Mouse (Mus musculus): Measurements from ENCODE around the gene Fhad1. TPM values are rescaled to one million over a fixed set of nuclear protein-coding genes. Genes with fewer than 3 reads are reported as not detected.

The Fhad1 gene
- polyA plus RNA-seq, 1 experiment from 2014 or later = 0.50 TPM

DNA sequence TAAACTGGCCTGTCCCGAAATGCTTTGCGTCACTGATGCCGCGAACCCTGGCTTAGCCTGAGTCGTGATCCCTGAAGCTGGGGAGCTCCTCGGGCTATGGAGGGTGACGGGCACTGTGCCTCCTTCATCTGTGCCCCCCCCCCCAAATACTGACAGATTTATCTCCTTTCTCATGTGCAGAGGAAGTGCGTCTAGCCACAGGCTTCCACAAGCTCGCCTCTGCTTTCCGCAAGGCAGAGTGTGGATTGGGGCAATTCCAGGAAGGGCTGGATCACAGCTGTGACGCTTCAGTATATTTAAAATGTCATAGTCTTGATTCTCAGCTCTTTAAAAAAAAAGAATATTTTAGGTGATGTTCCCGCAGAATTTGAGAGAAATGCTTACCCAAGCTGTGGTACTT is 119.1 kb downstream of the Fhad1 start:
- H3K4me2 ChIP-seq (ENCODE audit: low read length) = no peak overlapping the region
- WGBS = 24% methylated on average over 12 of the region's 12 CpGs
- 0 out of 2 replicates have a peak, but pooled peaks have one; percentile 54 for ATAC-seq (replicated peaks; ENCODE audit: low FRiP score, low read depth)

DNA sequence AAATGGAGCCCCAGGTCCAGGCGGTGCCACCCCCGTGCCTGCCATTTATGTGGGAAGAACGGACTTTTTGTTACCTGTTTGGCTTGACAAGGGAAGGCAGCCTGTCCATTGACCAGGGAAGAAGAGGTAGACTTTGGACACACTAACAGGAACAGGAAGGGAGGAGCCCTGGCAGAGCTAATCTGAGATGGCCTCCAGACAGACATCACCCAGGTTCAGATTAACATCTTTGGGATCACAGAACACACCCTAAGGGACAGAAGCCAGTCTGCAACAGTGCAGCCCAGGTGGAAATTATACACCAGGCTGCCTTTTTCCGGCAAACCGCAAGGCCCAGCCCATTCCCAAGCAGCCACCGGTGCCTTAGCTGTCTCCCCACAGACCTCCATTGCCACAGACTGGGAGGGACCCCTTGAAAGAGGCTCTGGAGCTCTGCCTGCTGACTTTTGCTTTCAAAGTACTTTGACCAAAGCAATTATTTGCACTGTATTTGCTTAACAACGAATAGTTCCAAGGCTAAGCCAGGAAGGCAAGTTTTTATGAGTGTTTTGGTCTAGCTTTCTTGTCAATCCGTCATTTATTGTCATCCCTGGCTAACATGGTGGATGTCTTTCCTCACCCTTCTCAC is 121.6 kb downstream of the Fhad1 start:
- no peak overlapping the region for H3K4me3 ChIP-seq (replicated peaks; ENCODE audit: low read depth, low read length)
- no peaks in the 10 kb centered on the region for H3K4me1 ChIP-seq (replicated peaks; ENCODE audit: insufficient read depth, low read length)
- no peaks in the 10 kb centered on the region for H3K27me3 ChIP-seq (ENCODE audit: insufficient read depth, low read length)
- DNase-seq (ENCODE audit: low spot score) (no peak), ATAC-seq (replicated peaks; ENCODE audit: low FRiP score, low read depth) (no peak)
- TF ChIP-seq CTCF (IDR thresholded peaks at IDR 0.05; ENCODE audit: low read depth) = no peak
- no peak overlapping the region for H3K9ac ChIP-seq (ENCODE audit: low read depth, low read length)
- no peaks in the 10 kb centered on the region for H3K9me3 ChIP-seq (replicated peaks; ENCODE audit: low read length)
- H3K27ac ChIP-seq = no peak overlapping the region
- H3K4me2 ChIP-seq (ENCODE audit: low read length) = no peak overlapping the region
- H3K36me3 ChIP-seq (ENCODE audit: insufficient read depth, low read length) = no peaks in the 10 kb centered on the region
- 85% methylated on average over 8 of the region's 8 CpGs for WGBS

More for the DNA sequence above, 119.1 kb downstream of the Fhad1 start:
- Histone ChIP-seq H3K9ac (ENCODE audit: low read depth, low read length) (no peak overlapping the region), H3K4me1 (replicated peaks; ENCODE audit: insufficient read depth, low read length) (no peaks in the 10 kb centered on the region), H3K9me3 (replicated peaks; ENCODE audit: low read length) (no peaks in the 10 kb centered on the region), H3K27me3 (ENCODE audit: insufficient read depth, low read length) (no peaks in the 10 kb centered on the region), H3K4me3 (replicated peaks; ENCODE audit: low read depth, low read length) (no peak overlapping the region), H3K36me3 (ENCODE audit: insufficient read depth, low read length) (no peaks in the 10 kb centered on the region), H3K27ac (no peak overlapping the region)
- no peak for TF ChIP-seq CTCF (IDR thresholded peaks at IDR 0.05; ENCODE audit: low read depth)
- peak; percentile 52 for DNase-seq (ENCODE audit: low spot score)

DNA sequence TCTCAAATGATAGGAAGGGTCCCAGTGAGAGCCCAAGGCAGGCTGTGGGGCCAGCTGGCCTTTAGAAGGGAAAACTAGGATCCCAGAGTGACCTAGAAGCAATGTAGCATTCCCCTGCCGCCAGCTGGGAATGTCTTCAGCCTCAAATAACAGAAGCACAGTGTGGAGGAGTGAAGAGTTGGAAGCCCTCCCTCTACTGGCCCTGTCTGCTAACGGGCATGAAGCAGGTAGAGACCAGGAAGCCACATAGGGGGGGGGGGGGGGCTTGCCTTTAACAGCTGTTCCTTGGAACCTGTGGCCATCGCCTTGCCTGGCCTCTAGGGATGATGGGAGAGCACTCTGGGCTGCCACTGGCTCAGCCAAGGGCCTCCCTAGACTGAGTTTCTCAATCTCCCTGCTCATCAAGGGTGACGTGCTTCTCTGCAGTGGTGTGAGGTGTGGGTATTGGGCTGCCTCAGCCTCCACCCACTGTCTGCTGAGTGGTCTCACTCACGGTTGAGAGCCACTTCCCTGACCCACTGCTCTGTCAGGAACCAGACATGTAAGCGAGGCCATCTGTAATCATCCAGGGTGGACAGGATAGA is 128.4 kb downstream of the Fhad1 start:
- 31% methylated on average over 6 of the region's 6 CpGs for WGBS
- TF ChIP-seq CTCF (IDR thresholded peaks at IDR 0.05; ENCODE audit: low read depth) = no peak

DNA sequence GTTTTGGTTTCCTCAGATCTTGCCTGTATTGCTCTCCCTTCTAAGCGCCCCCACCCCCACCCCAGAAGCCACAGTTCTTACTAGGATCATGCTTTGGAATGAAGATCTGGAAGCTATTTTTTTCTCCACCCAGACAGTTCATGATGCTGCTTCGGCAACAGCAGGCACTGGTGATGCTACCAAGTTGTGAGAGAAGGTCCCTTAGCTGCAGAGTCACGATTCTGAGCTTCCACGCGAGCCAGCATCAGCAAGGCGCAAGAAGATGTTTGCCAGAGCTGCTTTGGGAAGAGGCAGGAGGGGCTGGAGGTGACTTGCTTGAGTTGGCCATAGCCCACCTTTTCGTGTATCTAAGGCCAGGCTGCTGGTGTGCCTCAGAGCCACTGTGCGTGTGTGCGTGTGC is 129.4 kb downstream of the Fhad1 start:
- Histone ChIP-seq H3K9ac (ENCODE audit: low read depth, low read length) (no peak overlapping the region), H3K4me3 (replicated peaks; ENCODE audit: low read depth, low read length) (no peak overlapping the region), H3K4me2 (ENCODE audit: low read length) (no peak overlapping the region), H3K27ac (no peak overlapping the region), H3K9me3 (replicated peaks; ENCODE audit: low read length) (no peaks in the 10 kb centered on the region), H3K36me3 (ENCODE audit: insufficient read depth, low read length) (no peaks in the 10 kb centered on the region), H3K4me1 (replicated peaks; ENCODE audit: insufficient read depth, low read length) (peaks cover 8% of the 10 kb centered on the region; the same call in 1 of the 2 replicates), H3K27me3 (ENCODE audit: insufficient read depth, low read length) (no peaks in the 10 kb centered on the region)
- no peak for TF ChIP-seq CTCF (IDR thresholded peaks at IDR 0.05; ENCODE audit: low read depth)
- DNase-seq (ENCODE audit: low spot score) (no peak), ATAC-seq (replicated peaks; ENCODE audit: low FRiP score, low read depth) (no peak)
- WGBS = 84% methylated on average over 9 of the region's 9 CpGs

More for the DNA sequence above, 128.4 kb downstream of the Fhad1 start:
- Histone ChIP-seq H3K9ac (ENCODE audit: low read depth, low read length) (no peak overlapping the region), H3K27ac (no peak overlapping the region), H3K36me3 (ENCODE audit: insufficient read depth, low read length) (no peaks in the 10 kb centered on the region), H3K4me2 (ENCODE audit: low read length) (no peak overlapping the region), H3K4me3 (replicated peaks; ENCODE audit: low read depth, low read length) (no peak overlapping the region), H3K4me1 (replicated peaks; ENCODE audit: insufficient read depth, low read length) (peaks cover 7% of the 10 kb centered on the region; the same call in 1 of the 2 replicates), H3K9me3 (replicated peaks; ENCODE audit: low read length) (no peaks in the 10 kb centered on the region), H3K27me3 (ENCODE audit: insufficient read depth, low read length) (no peaks in the 10 kb centered on the region)
- peak; percentile 51; the same call in 1 of the 2 replicates for ATAC-seq (replicated peaks; ENCODE audit: low FRiP score, low read depth)
- peak; percentile 78 for DNase-seq (ENCODE audit: low spot score)

DNA sequence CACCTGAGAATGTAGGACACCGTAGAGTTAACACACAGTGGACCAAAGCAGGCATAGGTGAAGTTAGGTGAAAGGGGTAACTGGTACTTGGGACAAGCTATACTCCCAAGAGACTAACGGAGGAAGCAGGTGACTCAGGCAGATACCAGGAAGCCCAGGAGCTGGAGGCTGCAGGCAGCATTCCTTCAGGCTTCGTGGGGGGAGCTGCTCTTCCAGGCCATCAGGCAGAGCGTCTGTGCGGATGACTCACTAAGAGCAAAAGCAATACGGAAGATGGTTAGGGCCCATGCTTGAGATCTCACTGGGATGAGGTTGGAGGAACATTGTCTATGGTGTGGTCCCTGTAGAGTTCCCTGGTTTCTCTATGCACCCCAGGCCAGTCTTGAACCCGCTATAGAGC is 132.0 kb downstream of the Fhad1 start:
- WGBS = 72% methylated on average over 7 of the region's 7 CpGs

DNA sequence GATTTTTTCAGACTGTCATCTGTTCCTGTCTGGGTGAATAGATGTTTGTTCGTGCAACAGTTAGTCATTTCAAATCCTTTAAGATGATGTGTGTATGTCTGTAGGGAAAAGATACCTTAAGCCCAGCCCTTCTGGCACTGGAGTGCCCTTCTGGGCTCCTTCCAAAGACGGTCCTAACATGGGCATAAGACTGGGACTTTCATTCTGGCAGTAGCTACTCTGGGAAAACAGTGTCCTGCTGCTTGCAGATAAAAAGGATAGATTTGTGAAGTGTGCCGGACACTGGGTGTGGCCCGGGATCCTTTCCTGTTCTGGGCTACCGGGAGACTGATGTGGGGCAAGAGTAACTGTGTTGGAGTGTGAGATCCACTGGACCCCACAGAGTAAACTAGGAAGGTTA is 132.9 kb downstream of the Fhad1 start:
- 56% methylated on average over 5 of the region's 5 CpGs for WGBS
- ATAC-seq (replicated peaks; ENCODE audit: low FRiP score, low read depth) (no peak), DNase-seq (ENCODE audit: low spot score) (no peak)
- TF ChIP-seq CTCF (IDR thresholded peaks at IDR 0.05; ENCODE audit: low read depth) = no peak
- Histone ChIP-seq H3K4me1 (replicated peaks; ENCODE audit: insufficient read depth, low read length) (peaks cover 8% of the 10 kb centered on the region; the same call in 1 of the 2 replicates), H3K9ac (ENCODE audit: low read depth, low read length) (no peak overlapping the region), H3K27me3 (ENCODE audit: insufficient read depth, low read length) (no peaks in the 10 kb centered on the region), H3K9me3 (replicated peaks; ENCODE audit: low read length) (no peaks in the 10 kb centered on the region), H3K36me3 (ENCODE audit: insufficient read depth, low read length) (no peaks in the 10 kb centered on the region), H3K4me3 (replicated peaks; ENCODE audit: low read depth, low read length) (no peak overlapping the region), H3K27ac (no peak overlapping the region), H3K4me2 (ENCODE audit: low read length) (no peak overlapping the region)

More for the DNA sequence above, 132.0 kb downstream of the Fhad1 start:
- DNase-seq (ENCODE audit: low spot score) (no peak), ATAC-seq (replicated peaks; ENCODE audit: low FRiP score, low read depth) (no peak)
- Histone ChIP-seq H3K36me3 (ENCODE audit: insufficient read depth, low read length) (no peaks in the 10 kb centered on the region), H3K4me3 (replicated peaks; ENCODE audit: low read depth, low read length) (no peak overlapping the region), H3K27me3 (ENCODE audit: insufficient read depth, low read length) (no peaks in the 10 kb centered on the region), H3K4me2 (ENCODE audit: low read length) (no peak overlapping the region), H3K27ac (no peak overlapping the region), H3K9ac (ENCODE audit: low read depth, low read length) (no peak overlapping the region), H3K4me1 (replicated peaks; ENCODE audit: insufficient read depth, low read length) (peaks cover 8% of the 10 kb centered on the region; the same call in 1 of the 2 replicates), H3K9me3 (replicated peaks; ENCODE audit: low read length) (no peaks in the 10 kb centered on the region)
- no peak for TF ChIP-seq CTCF (IDR thresholded peaks at IDR 0.05; ENCODE audit: low read depth)
